Mouse (Mus musculus) hindbrain, embryonic 13.5 days (tissue): ENCODE measurements at regions not wholly inside any gene's neighbourhood (a gene's known extent, or its start where the extent isn't known, plus 50 kb on each side); places are given as distances from the start of the nearest gene placed in this dataset.

ENCODE experiments used
- ATAC-seq: fragments of 200-750 bp; cut with Nextera tagmentation; 2 replicates; pipeline ENCODE4 v1.8.0; 2017; ENCODE audit warnings: moderate TSS enrichment; ENCODE audit not compliant: low FRiP score
- H3K27ac ChIP-seq: fragments of 300-500 bp; sonication (generic); 2 replicates; pipeline ENCODE4 v1.5.1; 2015; ENCODE audit warnings: inconsistent platforms, mild to moderate bottlenecking, moderate library complexity
- H3K27me3 ChIP-seq: fragments of 300-500 bp; sonication (generic); 2 replicates; pipeline ENCODE4 v1.6.1; 2015; ENCODE audit warnings: mild to moderate bottlenecking, inconsistent platforms
- H3K36me3 ChIP-seq: fragments of 300-500 bp; sonication (generic); 2 replicates; pipeline ENCODE4 v1.6.1; 2015; ENCODE audit warnings: mild to moderate bottlenecking, inconsistent platforms
- H3K4me1 ChIP-seq: fragments of 300-500 bp; sonication (generic); replicated peaks from 2 replicates; pipeline ENCODE4 v1.6.1; 2015; ENCODE audit warnings: inconsistent platforms
- H3K4me2 ChIP-seq: fragments of 300-500 bp; sonication (generic); 2 replicates; pipeline ENCODE4 v1.6.1; 2015; ENCODE audit warnings: inconsistent platforms, mild to moderate bottlenecking, moderate library complexity
- H3K4me3 ChIP-seq: fragments of 300-500 bp; sonication (generic); 2 replicates; pipeline ENCODE4 v1.5.1; 2015; ENCODE audit warnings: mild to moderate bottlenecking, inconsistent platforms
- H3K9ac ChIP-seq: fragments of 300-500 bp; sonication (generic); 2 replicates; pipeline ENCODE4 v1.6.1; 2015; ENCODE audit warnings: mild to moderate bottlenecking, inconsistent platforms
- H3K9me3 ChIP-seq: fragments of 300-500 bp; sonication (generic); 2 replicates; pipeline ENCODE4 v1.6.1; 2016; ENCODE audit warnings: inconsistent platforms
- WGBS: fragments of 180-500 bp; shearing (Covaris S2); methylation state at CpG from one replicate; pipeline ENCODE4 v1.1.7; 2015; 5-methylcytosine and 5-hydroxymethylcytosine counted together

DNA sequence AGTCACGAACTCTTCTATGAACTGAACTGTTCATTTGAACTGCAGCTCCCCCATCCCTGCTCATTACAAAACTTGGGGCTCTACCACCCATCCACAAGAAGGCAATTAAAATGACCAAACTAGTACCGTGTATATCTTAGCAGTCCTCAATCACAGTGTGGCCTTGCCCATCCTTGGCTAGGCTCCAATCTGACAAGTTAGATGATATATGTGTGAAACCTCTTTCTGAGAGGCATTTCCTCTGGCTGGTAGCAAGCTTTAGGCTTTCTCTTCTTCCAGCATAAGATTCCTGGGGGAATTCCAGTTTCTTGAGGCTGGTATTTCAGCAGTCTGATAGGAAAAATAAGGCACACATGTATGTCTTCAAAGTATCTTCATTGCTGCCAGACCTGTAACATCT lies 88.8 kb upstream of the Hnrnpa3 start:
- Histone ChIP-seq H3K36me3 (no peaks in the 10 kb centered on the region), H3K9me3 (no peaks in the 10 kb centered on the region), H3K27ac (no peak overlapping the region), H3K4me2 (no peak overlapping the region), H3K4me3 (no peak overlapping the region), H3K27me3 (no peaks in the 10 kb centered on the region), H3K4me1 (no peaks in the 10 kb centered on the region), H3K9ac (no peak overlapping the region)
- ATAC-seq = no peak
- whole genome bisulfite sequencing = 68% methylated on average over 2 of the region's 2 CpGs

GRCm38 (mm10) chr2:75584975-75585374 lies 74.1 kb upstream of the Hnrnpa3 start:
- Histone ChIP-seq H3K9me3 (no peaks in the 10 kb centered on the region), H3K4me2 (peak overlapping the region; percentile 56), H3K27ac (peak overlapping the region; percentile 30; the same call in 1 of the 2 replicates), H3K4me3 (peak overlapping the region; percentile 22), H3K4me1 (peaks cover 13% of the 10 kb centered on the region), H3K36me3 (no peaks in the 10 kb centered on the region), H3K9ac (peak overlapping the region; percentile 60), H3K27me3 (no peaks in the 10 kb centered on the region)
- WGBS = under 1% methylated on average over 16 of the region's 16 CpGs
- ATAC-seq = no peak

DNA sequence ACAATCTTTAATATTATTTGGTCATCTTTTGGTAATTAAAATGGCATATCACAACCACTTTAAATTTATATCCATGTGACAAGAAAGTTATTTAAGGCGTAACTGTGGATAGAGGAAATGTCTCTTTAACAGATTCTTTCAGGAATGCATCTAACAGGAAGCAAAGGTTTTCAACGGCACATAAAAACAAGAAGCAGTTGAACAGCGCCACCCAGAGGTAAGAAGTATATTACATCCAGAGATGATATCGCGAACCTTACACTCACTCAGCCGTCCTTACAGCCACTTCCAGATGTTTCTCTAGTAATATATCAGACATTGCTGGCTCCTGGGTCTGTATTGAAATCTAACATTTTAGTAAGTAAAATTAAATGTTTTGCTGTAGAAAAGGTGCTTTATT lies 70.5 kb upstream of the Hnrnpa3 start:
- Histone ChIP-seq H3K9ac (no peak overlapping the region), H3K4me1 (peaks cover 13% of the 10 kb centered on the region), H3K9me3 (no peaks in the 10 kb centered on the region), H3K27ac (no peak overlapping the region), H3K27me3 (0 out of 2 replicates have a peak, but pooled peaks cover 4% of the 10 kb centered on the region), H3K4me2 (no peak overlapping the region), H3K36me3 (no peaks in the 10 kb centered on the region), H3K4me3 (no peak overlapping the region)
- 1% methylated on average over 6 of the region's 6 CpGs for WGBS
- no peak for ATAC-seq

- Histone ChIP-seq H3K36me3 (no peaks in the 10 kb centered on the region), H3K9ac (peak overlapping the region; percentile 53)
- peak; percentile 79; the same call in 1 of the 2 replicates for ATAC-seq
Observed at GRCm38 (mm10) chr2:75589452-75589851, 69.6 kb upstream of the Hnrnpa3 start.

DNA sequence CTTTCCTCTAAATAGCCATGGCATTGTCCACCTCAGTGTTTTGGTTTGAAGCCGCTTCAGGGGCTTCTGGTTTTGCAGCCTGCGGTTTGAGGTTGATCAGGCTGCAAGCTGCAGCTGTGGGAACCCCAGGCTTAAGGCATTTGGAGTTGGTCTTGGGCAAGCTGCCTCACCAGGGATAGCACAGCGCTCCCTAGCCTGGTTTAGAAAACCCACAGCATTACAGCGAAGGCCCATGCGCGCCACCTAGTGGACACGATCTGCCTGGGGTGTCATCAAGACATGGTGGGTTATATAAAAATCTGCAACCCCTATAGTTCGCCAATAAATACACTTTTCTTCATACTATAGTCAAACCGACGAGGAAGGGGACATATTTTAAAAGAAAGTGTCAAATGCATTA lies 68.9 kb upstream of the Hnrnpa3 start:
- peak overlapping the region; percentile 53 for H3K9ac ChIP-seq
- no peak overlapping the region for H3K4me3 ChIP-seq
- H3K27ac ChIP-seq = peak overlapping the region; percentile 66
- H3K36me3 ChIP-seq = no peaks in the 10 kb centered on the region
- ATAC-seq = 0 out of 2 replicates have a peak, but pooled peaks have one; percentile 24
- peaks cover 9% of the 10 kb centered on the region for H3K4me1 ChIP-seq
- no peaks in the 10 kb centered on the region for H3K9me3 ChIP-seq
- H3K4me2 ChIP-seq = peak overlapping the region; percentile 48
- H3K27me3 ChIP-seq = 0 out of 2 replicates have a peak, but pooled peaks cover 6% of the 10 kb centered on the region
- WGBS = 3% methylated on average over 10 of the region's 10 CpGs

More at GRCm38 (mm10) chr2:75589452-75589851, 69.6 kb upstream of the Hnrnpa3 start:
- H3K27me3 ChIP-seq = 0 out of 2 replicates have a peak, but pooled peaks cover 6% of the 10 kb centered on the region
- H3K4me3 ChIP-seq = peak overlapping the region; percentile 22
- H3K4me2 ChIP-seq = peak overlapping the region; percentile 48
- peak overlapping the region; percentile 66; the same call in 1 of the 2 replicates for H3K27ac ChIP-seq
- peaks cover 13% of the 10 kb centered on the region for H3K4me1 ChIP-seq
- H3K9me3 ChIP-seq = no peaks in the 10 kb centered on the region
- 5% methylated on average over 19 of the region's 19 CpGs for WGBS

GRCm38 (mm10) chr2:75600511-75600910 lies 58.5 kb upstream of the Hnrnpa3 start:
- Histone ChIP-seq H3K9ac (no peak overlapping the region), H3K4me3 (no peak overlapping the region), H3K27me3 (no peaks in the 10 kb centered on the region), H3K36me3 (no peaks in the 10 kb centered on the region), H3K4me2 (no peak overlapping the region), H3K27ac (no peak overlapping the region), H3K9me3 (no peaks in the 10 kb centered on the region), H3K4me1 (peaks cover 6% of the 10 kb centered on the region)
- 85% methylated on average over 5 of the region's 5 CpGs for WGBS
- ATAC-seq = no peak

DNA sequence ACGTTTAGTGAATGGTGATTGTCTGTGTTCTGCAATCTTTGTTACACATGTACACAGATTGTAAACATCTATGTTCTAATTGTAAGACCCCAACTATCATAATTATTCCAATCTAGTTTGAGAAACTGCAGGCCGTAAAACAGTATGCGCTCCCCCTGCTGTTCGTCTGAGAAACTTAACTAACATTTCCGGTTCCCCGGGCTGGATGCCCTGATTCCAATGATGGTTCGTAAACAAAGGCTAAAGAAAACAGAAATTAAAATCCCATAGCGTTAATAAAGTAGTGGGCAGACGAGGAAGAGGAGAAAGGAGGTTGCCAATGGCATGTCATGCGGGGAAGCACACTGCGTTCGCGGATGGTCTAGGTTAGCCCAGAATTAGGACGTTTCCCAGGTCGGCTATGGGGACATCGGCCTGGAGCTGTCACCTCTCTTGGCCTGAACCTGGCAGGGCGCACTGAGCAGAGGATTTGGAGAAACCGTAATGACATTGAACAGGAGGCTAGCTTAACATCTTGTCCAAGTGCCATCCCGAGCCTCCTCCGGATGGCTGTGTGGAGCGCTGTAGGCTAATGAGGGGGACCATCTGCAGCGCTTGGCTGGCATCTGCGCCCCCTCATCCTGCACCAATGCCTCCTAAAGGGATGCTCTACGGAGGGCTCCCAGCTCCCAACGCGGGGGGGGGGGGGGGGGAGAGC lies 55.7 kb upstream of the Hnrnpa3 start:
- Histone ChIP-seq H3K27ac (peak overlapping the region; percentile 77), H3K4me2 (peak overlapping the region; percentile 54), H3K36me3 (no peaks in the 10 kb centered on the region), H3K9me3 (no peaks in the 10 kb centered on the region), H3K9ac (peak overlapping the region; percentile 59), H3K4me1 (peaks cover 6% of the 10 kb centered on the region), H3K4me3 (peak overlapping the region; percentile 34), H3K27me3 (peaks cover 12% of the 10 kb centered on the region)
- peak; percentile 92 for ATAC-seq
- 7% methylated on average over 26 of the region's 26 CpGs for WGBS

- peaks cover 35% of the 10 kb centered on the region for H3K27me3 ChIP-seq
- H3K9ac ChIP-seq = no peak overlapping the region
- H3K4me3 ChIP-seq = no peak overlapping the region
- H3K9me3 ChIP-seq = no peaks in the 10 kb centered on the region
- peak overlapping the region; percentile 32; the same call in 1 of the 2 replicates for H3K4me2 ChIP-seq
- ATAC-seq = no peak
- H3K4me1 ChIP-seq = peaks cover 17% of the 10 kb centered on the region
- H3K27ac ChIP-seq = no peak overlapping the region
- WGBS = 1% methylated on average over 7 of the region's 7 CpGs
- H3K36me3 ChIP-seq = no peaks in the 10 kb centered on the region
Observed at GRCm38 (mm10) chr2:75605634-75606033, 53.4 kb upstream of the Hnrnpa3 start.

GRCm38 (mm10) chr2:75607010-75607915 lies 51.8 kb upstream of the Hnrnpa3 start:
- Histone ChIP-seq H3K27ac (no peak overlapping the region), H3K4me1 (peaks cover 17% of the 10 kb centered on the region), H3K9ac (no peak overlapping the region), H3K27me3 (peaks cover 40% of the 10 kb centered on the region), H3K4me3 (no peak overlapping the region), H3K4me2 (no peak overlapping the region), H3K36me3 (no peaks in the 10 kb centered on the region), H3K9me3 (no peaks in the 10 kb centered on the region)
- no peak for ATAC-seq
- 72% methylated on average over 11 of the region's 11 CpGs for WGBS

DNA sequence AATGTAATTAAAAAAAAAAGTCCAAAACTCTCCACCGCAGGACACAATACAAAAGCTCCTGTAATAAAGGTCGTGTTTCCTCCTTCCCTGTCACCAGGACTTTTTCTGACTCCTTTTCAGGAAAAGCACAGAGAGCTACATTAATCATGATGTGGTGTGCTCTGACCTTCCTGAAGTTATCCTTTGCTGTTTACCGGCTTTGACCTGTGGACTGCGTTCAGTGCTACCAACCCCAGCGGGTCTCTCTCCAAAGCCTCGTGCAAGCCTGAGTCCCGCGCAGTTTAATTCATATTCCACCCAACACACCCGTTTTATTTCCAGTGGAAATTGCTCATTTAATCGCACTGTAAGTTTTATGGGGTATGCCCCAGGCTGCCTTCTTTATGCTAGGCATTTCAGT lies 51.1 kb upstream of the Hnrnpa3 start:
- Histone ChIP-seq H3K9ac (no peak overlapping the region), H3K4me2 (no peak overlapping the region), H3K27me3 (peaks cover 40% of the 10 kb centered on the region), H3K4me3 (no peak overlapping the region), H3K4me1 (peaks cover 23% of the 10 kb centered on the region), H3K9me3 (no peaks in the 10 kb centered on the region), H3K36me3 (no peaks in the 10 kb centered on the region), H3K27ac (no peak overlapping the region)
- ATAC-seq = no peak
- WGBS = 64% methylated on average over 10 of the region's 10 CpGs

GRCm38 (mm10) chr2:75608482-75608881 lies 50.6 kb upstream of the Hnrnpa3 start:
- H3K36me3 ChIP-seq = no peaks in the 10 kb centered on the region

More at GRCm38 (mm10) chr2:75608482-75608881, 50.6 kb upstream of the Hnrnpa3 start:
- Histone ChIP-seq H3K27ac (no peak overlapping the region), H3K4me1 (peaks cover 24% of the 10 kb centered on the region), H3K4me3 (no peak overlapping the region), H3K27me3 (peaks cover 40% of the 10 kb centered on the region), H3K4me2 (no peak overlapping the region), H3K9me3 (no peaks in the 10 kb centered on the region), H3K9ac (no peak overlapping the region)
- ATAC-seq = no peak
- 42% methylated on average over 15 of the region's 15 CpGs for WGBS
